In genomic region chr5:146232056-146232675, GRCm38 (mm10) we compare ENCODE assay signal across 8 mouse cellular contexts. TPM values are rescaled to one million over a fixed set of nuclear protein-coding genes. Genes with fewer than 3 reads are reported as not detected.
A peak's percentile ranks its signal among the peaks of the same experiment; 100 is the strongest.
DNase-seq lines count a peak whose midpoint lies in the region; ATAC-seq and TF ChIP-seq lines count a peak whose summit lies in the region.

No protein-coding gene starts in this region.

- no peaks in the 10 kb centered on the region for H3K36me3 ChIP-seq in lung, embryonic 14.5 days (ENCODE audit: insufficient read depth)
- H3K36me3 ChIP-seq in embryonic facial prominence, embryonic 13.5 days: no peaks in the 10 kb centered on the region
- peaks cover 5% of the 10 kb centered on the region; the same call in 1 of the 2 replicates for H3K36me3 ChIP-seq in limb, embryonic 10.5 days

- H3K27ac ChIP-seq in lung, embryonic 14.5 days (ENCODE audit: low read depth): no peak overlapping the region
- no peak overlapping the region for H3K27ac ChIP-seq in embryonic facial prominence, embryonic 13.5 days
- H3K27ac ChIP-seq in limb, embryonic 10.5 days: peak overlapping the region; percentile 95
- H3K27ac ChIP-seq in olfactory bulb, adult 2 months (ENCODE audit: insufficient read depth, low read depth, low read length): no peak overlapping the region

- ATAC-seq in lung, embryonic 14.5 days (ENCODE audit: insufficient read depth): no peak
- no peak for ATAC-seq in embryonic facial prominence, embryonic 13.5 days (ENCODE audit: insufficient number of reproducible peaks, insufficient read depth, low FRiP score, low TSS enrichment, low read depth)

- H3K4me1 ChIP-seq in lung, embryonic 14.5 days (ENCODE audit: insufficient read depth): 0 out of 2 replicates have a peak, but pooled peaks cover 2% of the 10 kb centered on the region
- H3K4me1 ChIP-seq in embryonic facial prominence, embryonic 13.5 days: peaks cover 16% of the 10 kb centered on the region
- peaks cover 10% of the 10 kb centered on the region for H3K4me1 ChIP-seq in limb, embryonic 10.5 days
- H3K4me1 ChIP-seq in olfactory bulb, adult 2 months (ENCODE audit: control insufficient read depth, insufficient read depth, low read length): peaks cover 4% of the 10 kb centered on the region; the same call in 1 of the 2 replicates

- no peak for TF ChIP-seq POLR2A in olfactory bulb, adult 2 months (IDR thresholded peaks at IDR 0.05; ENCODE audit: insufficient read depth, low read depth, low read length)

- H3K4me2 ChIP-seq in lung, embryonic 14.5 days: peak overlapping the region; percentile 69
- H3K4me2 ChIP-seq in embryonic facial prominence, embryonic 13.5 days: peak overlapping the region; percentile 84

- WGBS in lung, embryonic 14.5 days: 28% methylated on average over 6 of the region's 6 CpGs
- WGBS in embryonic facial prominence, embryonic 13.5 days: 33% methylated on average over 6 of the region's 6 CpGs
- WGBS in limb, embryonic 10.5 days: 47% methylated on average over 6 of the region's 6 CpGs
- 24% methylated on average over 6 of the region's 6 CpGs for WGBS in olfactory bulb, adult 2 months

- H3K27me3 ChIP-seq in lung, embryonic 14.5 days (ENCODE audit: insufficient read depth, low read length): no peaks in the 10 kb centered on the region
- H3K27me3 ChIP-seq in embryonic facial prominence, embryonic 13.5 days: no peaks in the 10 kb centered on the region
- no peaks in the 10 kb centered on the region for H3K27me3 ChIP-seq in limb, embryonic 10.5 days (ENCODE audit: low read depth, poor library complexity, severe bottlenecking)

- no peak for TF ChIP-seq CTCF in lung, embryonic 14.5 days (IDR thresholded peaks at IDR 0.05; ENCODE audit: low read depth)
- TF ChIP-seq CTCF in olfactory bulb, adult 2 months (IDR thresholded peaks at IDR 0.05; ENCODE audit: insufficient read depth, low read depth, low read length): no peak

- H3K4me3 ChIP-seq in lung, embryonic 14.5 days (ENCODE audit: low read depth, low read length): peak overlapping the region; percentile 79
- H3K4me3 ChIP-seq in embryonic facial prominence, embryonic 13.5 days: peak overlapping the region; percentile 81
- H3K4me3 ChIP-seq in limb, embryonic 10.5 days: peak overlapping the region; percentile 88
- H3K4me3 ChIP-seq in olfactory bulb, adult 2 months (ENCODE audit: insufficient read depth, low read depth, low read length): peak overlapping the region; percentile 96

- no peaks in the 10 kb centered on the region for H3K9me3 ChIP-seq in lung, embryonic 14.5 days (ENCODE audit: low read depth, low read length)
- H3K9me3 ChIP-seq in embryonic facial prominence, embryonic 13.5 days: no peaks in the 10 kb centered on the region
- no peaks in the 10 kb centered on the region for H3K9me3 ChIP-seq in limb, embryonic 10.5 days (replicated peaks)

- DNase-seq in lung, embryonic 14.5 days: peak; percentile 18
- DNase-seq in lung, postnatal 25 days (ENCODE audit: low spot score): no peak
- no peak for DNase-seq in limb, embryonic 10.5 days (ENCODE audit: low spot score)
- no peak for DNase-seq in spleen, postnatal 4 days (ENCODE audit: low spot score in 2 of 2)
- no peak for DNase-seq in cerebellum, adult 11-12 months
- DNase-seq in B cell, adult 2 months: no peak

- H3K9ac ChIP-seq in lung, embryonic 14.5 days: peak overlapping the region; percentile 83
- H3K9ac ChIP-seq in embryonic facial prominence, embryonic 13.5 days: peak overlapping the region; percentile 91

RNA-seq across cellular contexts. Expression of gene Cdk8, which starts 1.1 kb away (rescaled TPM):
- 28.4 and 29.8 TPM in 2 replicates for polyA plus RNA-seq in lung, embryonic 14.5 days (2014; fragmentation: Nextera tagmentation; extraction: Ambion mirVana)
- polyA plus RNA-seq in embryonic facial prominence, embryonic 13.5 days (2015; fragmentation: Nextera tagmentation; extraction: Ambion mirVana): 19.7 and 20.6 TPM in 2 replicates
- 25.8 and 26.1 TPM in 2 replicates for polyA plus RNA-seq in limb, embryonic 10.5 days (2016; fragmentation: Nextera tagmentation; extraction: Ambion mirVana)
- not detected in 2 replicates for polyA plus RNA-seq in olfactory bulb, adult 2 months (2012; ENCODE audit: insufficient read depth, insufficient read length, low replicate concordance, missing spikeins)

RNA-seq across cellular contexts. Expression of gene Rnf6, which starts 10.8 kb away (rescaled TPM):
- polyA plus RNA-seq in lung, embryonic 14.5 days (2014; fragmentation: Nextera tagmentation; extraction: Ambion mirVana): 32.7 and 34.7 TPM in 2 replicates
- polyA plus RNA-seq in embryonic facial prominence, embryonic 13.5 days (2015; fragmentation: Nextera tagmentation; extraction: Ambion mirVana): 34.6 and 37.3 TPM in 2 replicates
- 23.4 and 29.1 TPM in 2 replicates for polyA plus RNA-seq in limb, embryonic 10.5 days (2016; fragmentation: Nextera tagmentation; extraction: Ambion mirVana)
- polyA plus RNA-seq in olfactory bulb, adult 2 months (2012; ENCODE audit: insufficient read depth, insufficient read length, low replicate concordance, missing spikeins): not detected in 2 replicates

RNA-seq across cellular contexts. Expression of gene 1700001J03Rik, which starts 47.1 kb away (rescaled TPM):
- polyA plus RNA-seq in lung, embryonic 14.5 days (2014; fragmentation: Nextera tagmentation; extraction: Ambion mirVana): not detected in 2 replicates
- not detected in 2 replicates for polyA plus RNA-seq in embryonic facial prominence, embryonic 13.5 days (2015; fragmentation: Nextera tagmentation; extraction: Ambion mirVana)
- not detected in 2 replicates for polyA plus RNA-seq in limb, embryonic 10.5 days (2016; fragmentation: Nextera tagmentation; extraction: Ambion mirVana)
- not detected in 2 replicates for polyA plus RNA-seq in olfactory bulb, adult 2 months (2012; ENCODE audit: insufficient read depth, insufficient read length, low replicate concordance, missing spikeins)
